Mouse (Mus musculus) forebrain, embryonic 11.5 days (tissue): ENCODE data around the gene Gpc5. TPM values are rescaled to one million over a fixed set of nuclear protein-coding genes. Genes with fewer than 3 reads are reported as not detected.

Experiments used
- ATAC-seq: fragments of 200-750 bp; cut with Nextera tagmentation; replicated peaks from 2 replicates; pipeline ENCODE4 v1.8.0; 2017; ENCODE audit warnings: moderate TSS enrichment; ENCODE audit not compliant: low FRiP score
- DNase-seq: peaks from one replicate; pipeline ENCODE4 v3.0.0-alpha.2; 2017; ENCODE audit warnings: low spot score
- H3K27ac ChIP-seq: fragments of 300-500 bp; sonication (generic); 2 replicates; pipeline ENCODE4 v1.5.1; 2014; ENCODE audit warnings: low read depth, low read length
- H3K27me3 ChIP-seq: fragments of 300-500 bp; sonication (generic); 2 replicates; pipeline ENCODE4 v1.6.1; 2014; ENCODE audit warnings: mild to moderate bottlenecking, low read length, mixed read lengths; ENCODE audit not compliant: control insufficient read depth, insufficient read depth
- H3K36me3 ChIP-seq: fragments of 300-500 bp; sonication (generic); 2 replicates; pipeline ENCODE4 v1.6.1; 2014; ENCODE audit warnings: mild to moderate bottlenecking, low read length, moderate library complexity, mixed read lengths; ENCODE audit not compliant: control insufficient read depth, insufficient read depth
- H3K4me1 ChIP-seq: fragments of 300-500 bp; sonication (generic); replicated peaks from 2 replicates; pipeline ENCODE4 v1.6.1; 2014; ENCODE audit warnings: low read length, mixed read lengths; ENCODE audit not compliant: control insufficient read depth, insufficient read depth
- H3K4me2 ChIP-seq: fragments of 300-500 bp; sonication (generic); 2 replicates; pipeline ENCODE4 v1.6.1; 2014; ENCODE audit warnings: low read depth, mild to moderate bottlenecking, low read length, moderate library complexity, mixed read lengths; ENCODE audit not compliant: severe bottlenecking
- H3K4me3 ChIP-seq: fragments of 300-500 bp; sonication (generic); 2 replicates; pipeline ENCODE4 v1.5.1; 2014; ENCODE audit warnings: low read depth, low read length
- H3K9ac ChIP-seq: fragments of 300-500 bp; sonication (generic); 2 replicates; pipeline ENCODE4 v1.6.1; 2014; ENCODE audit warnings: low read length
- H3K9me3 ChIP-seq: fragments of 300-500 bp; sonication (generic); 2 replicates; pipeline ENCODE4 v1.6.1; 2016; ENCODE audit warnings: low read length, mixed read lengths; ENCODE audit not compliant: control insufficient read depth
- WGBS: fragments of 180-500 bp; shearing (Covaris S2); extraction: QIAGEN DNeasy Blood & Tissue Kit; methylation state at CpG from one replicate; pipeline ENCODE4 v1.1.7; 2014; 5-methylcytosine and 5-hydroxymethylcytosine counted together
- polyA plus RNA-seq: library from polyadenylated mRNA; unstranded; fragments of >200 nt; fragmentation: Nextera tagmentation; extraction: Ambion mirVana; gene quantifications from 2 replicates; pipeline ENCODE4 v1.2.1, GENCODE M21; 2014

Gene Gpc5
- polyA plus RNA-seq, 1 experiment from 2014 or later = 0.48 TPM

DNA sequence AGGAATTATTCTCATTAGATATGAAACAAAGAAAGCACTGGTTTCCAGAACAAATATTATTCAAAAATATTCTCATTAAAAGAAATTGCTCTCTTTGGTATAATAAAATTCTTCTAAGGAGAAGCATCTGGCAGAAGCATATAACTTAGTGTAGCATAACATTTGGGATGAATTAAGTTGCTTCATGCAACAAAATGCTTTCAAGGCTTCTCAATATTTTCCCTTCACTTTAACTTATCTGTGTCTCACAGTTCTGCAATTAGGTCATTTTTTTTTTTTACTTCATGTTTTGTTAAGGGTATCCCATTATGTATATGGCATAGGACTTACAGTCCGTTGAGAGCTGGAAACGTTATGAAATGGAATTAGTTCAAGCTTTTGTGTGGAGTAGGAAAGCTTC is 250.6 kb downstream of the Gpc5 start:
- Histone ChIP-seq H3K4me1 (no peaks in the 10 kb centered on the region), H3K9ac (no peak overlapping the region), H3K27ac (no peak overlapping the region), H3K27me3 (no peaks in the 10 kb centered on the region), H3K36me3 (no peaks in the 10 kb centered on the region), H3K4me2 (no peak overlapping the region), H3K9me3 (no peaks in the 10 kb centered on the region), H3K4me3 (no peak overlapping the region)
- DNase-seq (no peak), ATAC-seq (no peak)
- 92% methylated on average over 2 of the region's 2 CpGs for WGBS

DNA sequence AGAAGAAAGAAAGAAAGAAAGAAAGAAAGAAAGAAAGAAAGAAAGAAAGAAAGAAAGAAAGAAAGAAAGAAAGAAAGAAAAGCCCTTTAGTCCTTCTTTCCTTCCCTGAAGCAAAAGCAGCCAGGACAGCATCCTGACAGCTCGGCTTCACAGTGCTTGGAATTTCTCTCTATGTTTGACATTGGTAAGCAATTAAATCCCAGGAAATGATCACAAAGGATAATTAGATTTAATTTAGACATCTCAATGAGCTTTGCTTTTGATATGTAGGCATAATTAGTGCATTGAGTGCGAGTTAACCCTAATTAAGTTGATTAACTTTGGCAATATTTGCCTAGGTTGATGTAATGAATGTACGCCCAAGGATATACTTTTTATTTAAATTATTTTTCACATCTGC is 257.4 kb downstream of the Gpc5 start:
- WGBS = 59% methylated on average over 3 of the region's 3 CpGs
- no peak overlapping the region for H3K4me3 ChIP-seq
- no peak for ATAC-seq
- H3K36me3 ChIP-seq = no peaks in the 10 kb centered on the region
- no peak overlapping the region for H3K4me2 ChIP-seq
- no peak overlapping the region for H3K9ac ChIP-seq
- no peak for DNase-seq
- no peaks in the 10 kb centered on the region for H3K4me1 ChIP-seq
- no peaks in the 10 kb centered on the region for H3K27me3 ChIP-seq
- no peak overlapping the region for H3K27ac ChIP-seq
- no peaks in the 10 kb centered on the region for H3K9me3 ChIP-seq

GRCm38 (mm10) chr14:115365320-115365935 is 273.4 kb downstream of the Gpc5 start:
- H3K4me3 ChIP-seq = no peak overlapping the region
- H3K4me2 ChIP-seq = no peak overlapping the region
- H3K27me3 ChIP-seq = no peaks in the 10 kb centered on the region
- H3K27ac ChIP-seq = no peak overlapping the region
- H3K9ac ChIP-seq = no peak overlapping the region
- 90% methylated on average over 3 of the region's 3 CpGs for WGBS
- DNase-seq (no peak), ATAC-seq (no peak)
- H3K4me1 ChIP-seq = no peaks in the 10 kb centered on the region
- H3K9me3 ChIP-seq = no peaks in the 10 kb centered on the region
- no peaks in the 10 kb centered on the region for H3K36me3 ChIP-seq

- Histone ChIP-seq H3K27me3 (no peaks in the 10 kb centered on the region), H3K4me2 (no peak overlapping the region), H3K4me1 (no peaks in the 10 kb centered on the region), H3K36me3 (no peaks in the 10 kb centered on the region), H3K9me3 (no peaks in the 10 kb centered on the region), H3K4me3 (no peak overlapping the region), H3K9ac (no peak overlapping the region), H3K27ac (no peak overlapping the region)
- DNase-seq (no peak), ATAC-seq (0 out of 2 replicates have a peak, but pooled peaks have one; percentile 34)
- WGBS = 71% methylated on average over 15 of the region's 15 CpGs
Measured at GRCm38 (mm10) chr14:115369611-115370167, 277.7 kb downstream of the Gpc5 start.

DNA sequence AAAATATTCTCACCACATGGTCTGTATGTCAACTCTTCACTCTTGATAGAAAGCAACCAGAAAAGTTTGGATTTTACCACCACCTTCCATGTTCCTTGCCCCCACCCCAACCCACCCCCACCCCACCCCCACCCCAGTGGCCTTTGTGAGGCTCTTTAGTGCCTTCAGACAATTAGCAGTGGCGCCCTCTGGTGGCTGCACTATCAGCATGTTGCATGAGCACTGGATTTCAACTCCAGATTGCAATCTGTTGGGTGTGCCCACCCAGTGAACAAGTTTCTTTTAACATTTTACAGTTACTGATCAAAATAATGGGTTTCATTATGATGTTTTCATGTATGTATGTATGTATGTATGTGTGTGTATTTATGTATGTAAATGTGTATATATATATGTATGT is 279.1 kb downstream of the Gpc5 start:
- 0 out of 2 replicates have a peak, but pooled peaks have one; percentile 9 for ATAC-seq
- Histone ChIP-seq H3K9ac (no peak overlapping the region), H3K27ac (no peak overlapping the region), H3K27me3 (no peaks in the 10 kb centered on the region), H3K4me2 (no peak overlapping the region), H3K36me3 (no peaks in the 10 kb centered on the region), H3K9me3 (no peaks in the 10 kb centered on the region), H3K4me1 (no peaks in the 10 kb centered on the region), H3K4me3 (no peak overlapping the region)
- WGBS = 5% methylated on average over 1 of the region's 1 CpGs
- DNase-seq = peak; percentile 54

GRCm38 (mm10) chr14:115391831-115392230 is 299.8 kb downstream of the Gpc5 start:
- Histone ChIP-seq H3K4me2 (no peak overlapping the region), H3K27me3 (no peaks in the 10 kb centered on the region), H3K9me3 (no peaks in the 10 kb centered on the region), H3K4me1 (no peaks in the 10 kb centered on the region), H3K9ac (no peak overlapping the region), H3K36me3 (no peaks in the 10 kb centered on the region), H3K4me3 (no peak overlapping the region), H3K27ac (no peak overlapping the region)
- 82% methylated on average over 3 of the region's 3 CpGs for WGBS
- no peak for DNase-seq
- no peak for ATAC-seq

GRCm38 (mm10) chr14:115392894-115393524 is 301.0 kb downstream of the Gpc5 start:
- Histone ChIP-seq H3K4me2 (no peak overlapping the region), H3K4me3 (no peak overlapping the region), H3K9ac (no peak overlapping the region), H3K9me3 (no peaks in the 10 kb centered on the region), H3K27ac (no peak overlapping the region), H3K36me3 (no peaks in the 10 kb centered on the region), H3K4me1 (no peaks in the 10 kb centered on the region), H3K27me3 (no peaks in the 10 kb centered on the region)
- 54% methylated on average over 14 of the region's 14 CpGs for WGBS
- ATAC-seq = peak; percentile 79
- DNase-seq = peak; percentile 61

GRCm38 (mm10) chr14:115406596-115406995 is 314.6 kb downstream of the Gpc5 start:
- no peak overlapping the region for H3K4me2 ChIP-seq
- no peaks in the 10 kb centered on the region for H3K27me3 ChIP-seq
- 32% methylated on average over 5 of the region's 5 CpGs for WGBS
- no peak overlapping the region for H3K4me3 ChIP-seq
- no peaks in the 10 kb centered on the region for H3K9me3 ChIP-seq
- DNase-seq (peak; percentile 49), ATAC-seq (peak; percentile 93)
- H3K9ac ChIP-seq = no peak overlapping the region
- H3K27ac ChIP-seq = no peak overlapping the region
- H3K4me1 ChIP-seq = no peaks in the 10 kb centered on the region; the same call in 1 of the 2 replicates
- no peaks in the 10 kb centered on the region for H3K36me3 ChIP-seq
